Mouse (Mus musculus): Measurements from ENCODE around the gene Ifna4.
"Not testable (repeated sequence)": the region's sequence is repeated elsewhere in the genome, so short reads cannot be mapped to it uniquely, and the experiment has no call there.

GRCm38 (mm10) chr4:88827116-88827515 is 14.5 kb upstream of the Ifna4 start, which contains the start of gene Ifna6:
- TF ChIP-seq POLR2A (IDR thresholded peaks at IDR 0.05; ENCODE audit: low read depth, low read length); CTCF (IDR thresholded peaks at IDR 0.05; ENCODE audit: borderline replicate concordance, insufficient read depth, low read length): not testable (repeated sequence)
